Mouse (Mus musculus) testis, postnatal 14 days (tissue): Measurements from ENCODE around the gene Zfp94.

Source experiments
- DNase-seq: peaks from one replicate; pipeline ENCODE4 v3.0.0; 2021; ENCODE audit warnings: low spot score

Gene Zfp94

GRCm38 (mm10) chr7:24316567-24317092 lies at the start of gene Zfp94:
Gene Zfp94 (minus strand): TSS chr7:24316666.
- peak; percentile 94 for DNase-seq

DNA sequence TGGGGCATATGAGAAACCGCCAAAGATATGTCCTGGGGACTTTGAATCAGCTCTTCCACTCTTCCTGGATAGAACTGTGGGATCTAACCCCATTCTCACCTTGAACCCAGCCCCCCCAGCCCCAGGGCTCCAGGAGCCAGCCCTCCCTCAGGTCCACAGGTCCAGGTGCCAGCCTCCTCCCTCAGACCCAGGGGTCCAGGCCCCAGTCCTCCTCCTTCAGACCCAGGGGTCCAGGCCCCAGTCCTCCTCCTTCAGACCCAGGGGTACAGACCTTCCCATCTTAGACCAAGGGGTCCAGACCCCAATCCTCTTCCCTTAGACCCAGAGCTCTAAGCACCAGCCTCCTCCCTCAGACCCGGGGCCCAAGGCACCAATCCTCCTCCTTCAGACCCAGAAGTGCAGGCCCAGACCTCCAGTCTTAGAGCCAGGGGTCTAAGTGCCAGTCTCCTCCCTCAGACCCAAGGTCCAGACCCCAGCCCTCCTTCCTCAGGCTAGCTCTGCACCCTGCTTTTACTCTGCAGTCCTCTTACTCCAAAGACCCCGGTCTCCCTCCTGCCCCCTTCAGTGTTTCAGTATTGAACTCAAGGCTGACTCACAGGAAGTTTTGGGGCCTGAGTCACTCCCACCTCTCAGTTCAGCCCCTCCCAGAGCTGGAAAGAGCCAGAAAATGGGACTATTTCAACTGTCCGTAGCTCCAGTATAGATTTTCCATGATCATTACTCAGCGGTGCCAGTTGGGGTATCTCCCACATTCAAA lies 49.0 kb upstream of the Zfp94 start:
- no peak for DNase-seq

DNA sequence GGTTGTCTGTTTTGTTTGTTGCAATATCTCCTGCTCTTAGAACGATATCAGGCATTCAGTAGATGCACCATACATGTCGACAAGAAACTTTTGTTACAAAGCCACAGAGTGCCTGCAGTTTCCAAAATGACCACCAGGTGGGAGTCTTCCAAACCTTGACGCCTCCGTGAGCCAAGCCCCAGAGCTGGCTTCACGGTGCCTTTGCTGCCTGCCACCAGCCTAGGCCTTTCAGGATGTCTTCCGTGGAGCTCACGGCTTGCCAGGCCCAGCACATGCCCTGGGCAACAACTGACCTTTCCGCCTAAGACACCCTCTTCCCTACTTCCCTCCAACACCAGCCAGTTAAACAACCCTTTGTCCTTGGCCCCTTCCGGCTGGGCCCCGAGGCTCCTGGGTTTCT lies 48.4 kb upstream of the Zfp94 start:
- peak; percentile 70 for DNase-seq

DNA sequence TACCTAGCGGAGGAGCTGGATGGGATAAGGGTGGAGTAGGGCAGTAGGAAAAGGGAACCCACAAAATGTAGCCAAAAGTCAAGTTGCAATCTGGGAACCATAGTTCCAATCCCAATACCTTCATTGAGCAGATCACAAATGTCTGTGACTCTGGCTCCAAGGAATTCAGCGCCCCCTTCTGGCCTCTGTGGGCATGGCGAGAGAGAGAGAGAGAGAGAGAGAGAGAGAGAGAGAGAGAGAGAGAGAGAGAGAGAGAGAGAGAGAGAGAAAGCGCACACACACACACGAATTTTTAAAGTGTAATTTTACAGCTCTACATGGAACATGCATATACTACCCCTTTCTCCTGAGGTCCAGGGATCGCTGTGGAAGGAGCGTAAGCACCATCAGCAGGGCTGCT lies 46.8 kb upstream of the Zfp94 start:
- no peak for DNase-seq

DNA sequence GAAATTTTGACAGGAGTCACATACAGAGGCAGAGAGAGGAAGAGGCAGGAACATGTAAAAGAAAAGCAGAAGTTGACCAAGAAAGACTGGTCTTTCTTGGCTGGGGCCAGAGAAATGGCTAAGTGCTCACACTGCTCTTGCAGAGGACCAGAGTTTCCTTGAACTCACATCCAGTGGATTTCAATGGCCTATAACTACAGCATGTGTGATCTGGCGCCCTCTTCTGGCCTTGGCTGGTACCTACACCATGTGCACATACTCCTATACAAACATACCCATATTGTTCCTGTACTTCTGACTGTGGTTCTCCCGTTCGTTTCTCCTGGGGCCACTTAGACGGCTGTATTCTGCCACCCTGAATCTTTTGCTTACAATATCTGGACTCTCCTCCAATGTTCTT lies 44.5 kb upstream of the Zfp94 start:
- DNase-seq: peak; percentile 34

DNA sequence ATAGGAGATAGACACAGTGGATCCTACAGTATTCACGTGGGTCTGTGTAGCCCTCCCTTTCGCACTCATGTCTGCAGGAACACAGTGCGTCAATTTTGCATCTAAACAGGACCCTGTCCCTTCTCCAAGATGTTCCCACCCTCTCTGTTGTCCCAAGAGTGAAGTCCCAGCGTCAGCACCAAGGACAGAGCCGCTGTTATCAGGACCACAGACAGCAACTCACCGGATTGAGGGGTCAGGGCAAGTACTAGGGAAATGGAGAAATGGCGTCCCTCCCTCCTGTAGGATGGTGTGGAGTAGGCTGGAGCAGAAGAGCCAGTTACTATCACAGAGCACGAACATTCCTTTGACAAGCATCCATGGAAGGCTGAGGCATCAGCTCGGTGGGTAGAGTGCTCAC lies 42.8 kb upstream of the Zfp94 start:
- DNase-seq: no peak

GRCm38 (mm10) chr7:24357899-24358298 lies 41.4 kb upstream of the Zfp94 start:
- DNase-seq: peak; percentile 62

GRCm38 (mm10) chr7:24356081-24356480 lies 39.6 kb upstream of the Zfp94 start:
- DNase-seq: no peak

- no peak for DNase-seq
Observed at GRCm38 (mm10) chr7:24355646-24356045, 39.2 kb upstream of the Zfp94 start.

DNA sequence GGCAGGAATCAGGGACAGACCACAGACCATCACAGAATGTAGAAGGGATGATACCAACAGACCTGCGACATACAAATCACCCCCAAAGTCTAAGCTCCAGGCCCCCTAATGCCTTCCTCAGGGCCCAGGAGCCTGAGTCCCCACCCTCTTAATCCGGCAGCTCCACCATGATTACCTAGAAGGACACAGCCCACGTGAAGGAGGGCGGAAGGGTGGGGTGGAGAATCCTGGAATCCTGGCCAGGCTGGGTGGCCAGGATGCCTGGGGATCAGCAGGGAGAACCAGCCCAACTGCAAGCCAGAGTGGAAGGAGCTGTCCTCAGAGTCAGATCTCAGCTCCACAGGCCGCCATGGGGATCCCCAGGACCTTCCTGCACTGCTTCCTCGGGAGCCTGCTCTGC lies 32.4 kb upstream of the Zfp94 start, which contains the start of gene Lypd5:
Lypd5 (plus strand) TSS at position 301 of the 400 bp plus-strand sequence.
- no peak for DNase-seq

GRCm38 (mm10) chr7:24346444-24346843 lies 30.0 kb upstream of the Zfp94 start:
- no peak for DNase-seq

DNA sequence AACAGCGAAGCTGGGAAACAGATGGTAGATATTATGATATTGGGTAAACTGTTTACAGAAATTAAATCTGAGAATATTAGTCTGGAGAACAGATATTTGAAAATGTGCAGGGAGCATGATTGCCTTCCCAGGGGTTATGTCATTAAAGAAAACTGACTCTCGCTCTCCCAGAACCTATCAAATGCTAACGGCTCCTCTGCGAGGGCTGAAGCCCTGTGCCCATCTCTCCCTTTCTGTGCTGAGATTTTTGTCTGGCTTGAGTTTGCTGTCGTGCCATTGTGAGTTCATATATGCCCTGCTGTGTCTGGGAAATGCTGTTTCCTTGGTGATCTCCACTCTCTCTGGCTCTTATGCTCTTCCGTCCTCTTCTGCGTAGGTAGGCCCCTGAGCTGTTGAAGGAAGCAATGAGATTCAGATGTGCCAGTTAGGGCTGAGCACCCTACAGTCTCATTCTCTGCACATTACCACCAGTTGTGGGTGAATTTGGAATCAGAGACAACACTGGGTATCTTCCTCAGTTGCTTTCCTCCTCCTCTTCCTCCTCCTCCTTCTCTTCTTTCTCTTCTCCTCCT lies 27.3 kb upstream of the Zfp94 start:
- DNase-seq: no peak

DNA sequence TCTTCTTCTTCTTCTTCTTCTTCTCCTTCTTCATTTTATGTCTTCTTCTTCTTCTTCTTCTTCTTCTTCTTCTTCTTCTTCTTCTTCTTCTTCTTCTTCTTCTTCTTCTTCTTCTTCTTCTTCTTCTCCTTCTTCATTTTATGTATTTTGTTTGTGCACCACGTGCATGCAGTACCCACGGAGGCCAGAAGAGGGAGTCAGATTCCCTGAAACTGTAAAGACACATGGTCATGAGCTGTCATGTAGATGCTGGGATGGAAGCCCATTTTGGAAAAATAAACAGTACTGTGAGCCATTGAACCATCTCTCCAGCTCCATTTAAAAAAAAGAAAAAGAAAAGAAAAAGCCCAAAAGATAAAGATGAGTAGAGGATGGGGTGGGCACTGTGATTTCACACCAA lies 21.8 kb upstream of the Zfp94 start:
- no peak for DNase-seq

DNA sequence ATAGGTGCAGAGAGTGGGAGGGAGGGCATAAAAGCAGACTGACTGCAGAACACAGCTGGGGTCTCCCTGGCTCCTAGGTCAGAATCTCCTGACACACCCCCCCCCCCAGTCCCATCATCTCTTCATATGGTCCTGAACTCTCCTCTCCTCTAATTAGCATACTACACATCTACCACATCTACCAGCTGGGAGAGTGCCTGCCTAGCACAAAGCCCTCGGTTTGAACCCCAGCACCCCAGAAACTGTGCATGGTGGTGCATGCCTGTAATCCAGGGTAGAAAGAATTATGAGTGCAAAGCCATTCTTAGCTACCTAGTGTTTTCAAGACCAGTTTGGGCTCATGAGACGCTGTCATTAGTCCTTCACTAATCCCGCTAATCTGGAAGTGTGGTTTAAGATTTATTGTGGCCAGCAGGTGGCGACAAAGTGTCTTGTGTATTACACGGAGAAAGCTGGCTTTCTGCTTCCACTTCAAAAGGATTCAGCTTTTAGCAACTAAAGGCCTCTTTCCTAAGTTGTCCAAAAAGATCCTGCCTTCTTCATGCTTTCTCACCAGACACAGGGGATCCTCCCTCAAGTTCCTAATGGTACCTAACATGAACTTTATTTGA lies 19.3 kb upstream of the Zfp94 start:
- DNase-seq: peak; percentile 49

DNA sequence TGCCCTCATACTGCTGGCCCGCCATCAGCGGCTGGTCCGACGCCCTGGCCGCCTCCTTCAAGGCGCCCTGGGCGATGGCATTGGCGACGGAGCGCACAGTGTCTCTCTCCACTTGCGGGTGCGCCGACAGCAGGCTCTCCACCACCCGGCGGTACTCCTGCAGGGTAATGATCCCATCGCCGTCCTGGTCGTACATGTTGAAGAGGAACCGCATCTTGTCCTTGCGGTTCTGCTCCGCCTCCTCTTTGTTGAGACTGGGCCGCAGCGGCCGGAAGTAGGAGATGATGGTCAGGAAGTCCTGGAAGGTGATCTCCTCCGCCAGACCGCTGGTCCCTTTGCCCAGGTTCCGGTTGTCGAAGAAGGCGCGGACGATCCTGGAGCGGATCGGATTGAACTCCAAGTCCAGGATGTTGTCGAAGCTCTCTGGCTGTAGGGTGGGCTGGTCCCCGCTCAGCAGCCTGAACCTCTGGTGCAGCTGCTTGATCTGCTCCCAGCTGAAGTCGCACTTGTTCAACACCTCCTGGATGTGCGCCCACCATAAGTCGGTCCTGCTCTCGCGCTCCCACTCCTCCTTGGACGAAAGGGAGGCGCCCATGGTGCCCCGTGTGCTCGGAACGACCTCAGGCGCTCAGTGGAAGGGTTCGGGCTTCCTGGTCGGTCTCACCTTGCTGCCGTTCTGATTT lies 17.0 kb upstream of the Zfp94 start, which contains the start of gene Tescl:
Tescl (minus strand) TSS at position 633 of the 683 bp plus-strand sequence.
- peak; percentile 35 for DNase-seq

GRCm38 (mm10) chr7:24327281-24327975 lies 11.0 kb upstream of the Zfp94 start:
- DNase-seq: no peak

DNA sequence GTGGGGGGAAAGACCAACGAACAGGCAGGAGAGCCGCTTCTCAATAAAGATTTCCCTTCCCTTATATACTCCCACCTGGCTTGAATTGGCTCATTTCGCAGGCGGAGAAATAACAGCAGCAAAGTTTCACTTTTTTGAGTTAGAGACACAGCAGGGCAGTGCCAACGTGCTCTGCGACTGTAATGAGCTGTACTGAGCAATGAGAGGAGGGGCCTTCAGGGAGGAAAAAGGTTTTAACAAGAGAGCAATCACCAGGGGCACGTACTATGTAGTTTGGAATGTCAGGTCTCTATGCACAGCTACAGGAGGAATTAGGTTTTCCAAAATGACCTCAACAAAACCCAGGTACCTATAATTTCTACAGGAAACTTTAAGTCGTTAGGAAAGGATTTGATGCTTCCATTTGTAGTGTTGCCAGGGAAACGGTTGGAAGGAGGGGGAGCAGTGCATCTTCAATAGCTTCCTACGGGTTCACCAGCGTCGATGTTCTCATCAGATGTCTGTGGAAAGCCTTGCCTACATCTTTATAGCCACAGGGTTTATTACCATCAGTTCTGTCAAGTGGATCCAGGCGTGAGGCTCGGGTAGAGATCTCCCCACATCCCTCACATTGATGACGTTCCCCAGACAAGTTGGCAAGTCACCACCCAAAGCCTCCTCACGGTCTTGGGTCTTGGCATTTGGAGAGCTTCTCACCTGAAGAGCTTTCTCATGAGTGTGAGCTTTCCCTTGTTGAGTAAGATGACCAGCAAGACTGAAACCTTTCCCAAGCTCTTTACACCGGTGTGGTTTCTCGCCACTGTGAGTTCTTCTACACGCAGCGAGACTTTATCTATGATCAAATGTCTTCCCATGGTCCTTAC lies 10.0 kb upstream of the Zfp94 start:
- DNase-seq: no peak

- no peak for DNase-seq
Observed at GRCm38 (mm10) chr7:24325675-24326128, 9.2 kb upstream of the Zfp94 start.

DNA sequence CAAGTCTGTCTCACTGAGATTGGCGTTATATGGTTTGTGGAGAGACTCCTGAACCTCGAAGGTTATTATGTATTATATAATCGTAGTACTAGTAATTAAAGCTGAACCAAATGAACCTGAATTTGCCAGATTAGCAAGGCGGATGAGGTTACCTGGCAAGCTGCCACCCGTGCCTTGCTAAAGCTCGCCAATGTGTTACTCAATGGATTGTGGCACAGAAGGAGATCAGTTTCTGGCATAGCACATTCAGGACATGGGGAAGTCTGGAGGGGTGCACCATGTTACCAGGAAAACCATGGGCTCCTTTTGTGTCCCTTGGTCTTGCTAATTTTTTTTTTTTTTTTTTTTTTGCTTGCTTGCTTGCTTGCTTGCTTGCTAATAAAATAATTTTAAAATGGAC lies 8.7 kb upstream of the Zfp94 start:
- no peak for DNase-seq

DNA sequence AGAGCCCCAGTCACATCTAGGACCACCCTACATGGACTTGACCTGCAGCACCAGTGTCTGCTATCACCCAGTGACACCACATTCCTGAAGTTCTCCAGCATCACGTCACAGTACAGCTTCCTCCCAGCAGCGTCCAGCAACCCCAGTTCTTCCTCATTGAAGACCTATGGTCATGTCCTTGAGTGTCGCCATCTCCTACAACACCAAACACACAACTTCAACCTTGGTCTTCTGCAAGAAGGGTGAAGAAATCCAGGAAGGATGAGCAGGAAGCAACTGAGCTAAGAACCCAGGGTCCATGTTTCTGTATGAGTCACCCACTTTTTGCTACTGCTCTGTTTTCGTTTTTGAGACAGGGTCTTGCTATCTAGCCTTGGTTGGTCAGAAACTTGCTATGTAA lies 6.1 kb upstream of the Zfp94 start:
- DNase-seq: no peak

DNA sequence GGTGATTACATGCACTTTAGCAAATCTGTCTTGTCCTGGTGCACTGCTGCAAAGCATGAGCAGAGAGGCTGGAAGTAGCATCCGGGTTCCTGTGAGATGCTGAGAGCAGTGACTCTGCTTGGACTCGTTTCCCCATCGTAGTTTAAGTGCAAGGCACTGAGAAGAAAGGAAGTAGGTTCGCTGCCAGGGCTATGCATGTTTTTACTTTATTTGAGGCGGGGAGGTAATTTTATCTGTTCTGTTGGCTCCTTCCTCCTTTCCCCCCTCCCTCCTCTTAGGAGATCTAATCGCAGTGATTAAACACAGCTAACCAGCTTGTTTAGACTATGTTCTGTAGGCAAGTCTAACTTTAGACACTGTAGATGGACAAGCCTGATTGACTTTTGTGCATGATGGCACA lies 2.5 kb upstream of the Zfp94 start:
- no peak for DNase-seq
